Mouse (Mus musculus): ENCODE measurements around the gene Hs6st2.

The Hs6st2 gene

DNA sequence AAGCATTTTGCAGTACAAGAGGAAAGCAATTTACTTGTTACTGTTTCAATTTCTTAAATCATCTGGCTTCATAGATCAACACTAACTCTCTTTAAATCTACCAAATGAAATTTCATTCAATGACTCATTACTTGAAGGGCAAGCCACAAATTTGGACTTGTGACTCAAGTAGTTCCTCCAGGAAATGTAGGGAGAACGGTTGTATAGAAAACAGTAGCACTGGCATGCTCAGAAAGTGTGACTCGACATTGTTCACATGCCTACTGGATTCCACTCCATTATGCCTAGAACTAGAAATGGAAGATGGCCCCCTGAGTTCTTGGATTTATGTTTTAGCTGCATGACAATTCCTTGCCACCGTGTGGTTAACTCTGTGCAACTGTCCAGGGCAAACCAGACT lies 100.0 kb downstream of the Hs6st2 start:
- DNase-seq = no peak

DNA sequence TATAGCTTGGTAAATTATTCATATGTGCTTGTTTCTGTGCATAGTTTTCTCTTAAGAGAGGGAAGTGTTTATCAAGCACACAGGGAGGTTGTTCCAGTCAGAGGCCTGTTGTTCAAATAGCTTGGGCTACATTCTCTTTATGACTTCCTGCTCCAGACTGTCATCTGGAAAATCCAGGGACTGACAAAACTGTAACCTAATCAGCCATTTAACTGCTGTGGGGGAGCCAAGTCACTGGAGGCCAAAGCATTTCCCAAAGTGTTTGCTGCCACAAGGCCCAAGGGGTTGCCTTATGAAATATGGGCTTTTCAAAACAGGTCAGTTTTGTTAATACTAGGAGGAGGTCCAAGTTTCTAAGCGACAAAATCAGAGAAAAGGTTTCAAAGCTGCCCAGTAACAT lies 119.8 kb downstream of the Hs6st2 start:
- DNase-seq = peak; percentile 23

DNA sequence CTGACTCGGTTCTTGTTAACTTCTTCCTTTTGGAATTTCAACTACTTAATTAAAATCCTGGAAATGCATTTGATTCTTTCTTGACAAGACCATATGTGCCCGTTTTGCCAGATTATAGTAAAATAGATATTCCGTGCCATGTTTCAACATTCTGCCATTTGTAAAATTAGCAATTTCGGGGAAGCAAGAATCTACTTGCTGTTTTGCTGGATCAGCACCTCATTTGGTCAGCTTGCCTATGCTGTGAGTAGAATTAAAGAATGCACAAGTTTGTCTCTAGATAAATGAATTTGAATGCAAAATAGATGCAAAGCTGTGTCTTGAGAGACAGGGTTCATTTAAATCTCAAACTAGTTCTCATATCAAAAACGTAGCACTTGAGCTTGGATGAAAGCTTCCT lies 142.0 kb downstream of the Hs6st2 start:
- no peak for DNase-seq

DNA sequence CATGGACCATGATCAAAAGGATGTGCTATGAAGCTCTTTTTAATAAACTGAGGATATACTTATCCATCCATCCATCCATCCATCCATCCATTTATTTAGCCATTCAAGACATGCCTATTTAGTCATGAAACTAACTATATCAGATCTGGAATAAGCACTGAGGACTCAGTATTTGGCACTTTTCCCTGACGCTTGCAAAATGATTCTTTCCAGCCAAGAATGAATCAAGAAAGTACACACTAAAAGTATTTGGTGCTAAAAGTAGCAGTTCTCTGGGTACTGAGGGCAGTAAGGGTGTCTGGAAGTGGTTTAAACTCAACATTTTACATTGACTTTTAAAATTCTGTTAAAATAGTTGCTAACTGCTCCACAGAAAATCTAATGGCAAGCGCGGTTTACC lies 144.6 kb downstream of the Hs6st2 start:
- peak; percentile 3 for DNase-seq

DNA sequence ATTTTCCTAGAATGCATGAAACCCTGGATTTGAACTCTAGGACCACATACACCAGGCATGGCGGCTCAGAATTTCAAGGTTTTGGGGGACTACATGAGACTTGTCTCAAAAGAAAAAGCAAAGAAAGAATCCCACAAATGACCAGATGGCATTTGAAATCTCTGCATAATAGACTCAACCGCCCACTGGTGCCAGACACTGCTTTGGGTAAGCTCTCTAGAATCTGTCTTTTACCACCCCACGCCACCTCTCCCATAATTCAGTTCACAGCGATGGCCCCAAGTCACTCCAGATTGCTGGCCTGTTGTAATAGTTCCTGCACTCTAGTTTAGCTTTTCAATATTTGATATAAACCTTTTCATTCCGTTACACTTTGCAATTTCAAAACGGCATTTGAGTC lies 146.4 kb downstream of the Hs6st2 start:
- no peak for DNase-seq

DNA sequence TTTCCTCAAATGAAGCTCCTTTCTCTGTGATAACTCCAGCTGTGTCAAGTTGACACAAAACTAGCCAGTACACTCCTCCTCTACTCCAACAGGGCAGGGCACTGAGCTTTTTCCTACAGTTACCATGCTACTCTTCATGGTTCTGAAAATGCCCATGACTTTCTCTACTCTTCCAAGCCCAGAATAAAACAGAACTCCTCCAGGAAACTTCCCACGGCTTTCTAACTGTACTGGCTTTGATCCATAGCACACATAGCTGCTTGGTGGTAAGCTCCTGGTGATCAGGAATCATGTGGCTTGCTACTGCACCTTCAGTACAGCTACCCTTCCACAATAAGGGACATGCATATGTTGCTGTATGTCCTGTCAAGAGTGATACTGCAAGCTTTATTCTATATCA lies 150.5 kb downstream of the Hs6st2 start:
- no peak for DNase-seq

DNA sequence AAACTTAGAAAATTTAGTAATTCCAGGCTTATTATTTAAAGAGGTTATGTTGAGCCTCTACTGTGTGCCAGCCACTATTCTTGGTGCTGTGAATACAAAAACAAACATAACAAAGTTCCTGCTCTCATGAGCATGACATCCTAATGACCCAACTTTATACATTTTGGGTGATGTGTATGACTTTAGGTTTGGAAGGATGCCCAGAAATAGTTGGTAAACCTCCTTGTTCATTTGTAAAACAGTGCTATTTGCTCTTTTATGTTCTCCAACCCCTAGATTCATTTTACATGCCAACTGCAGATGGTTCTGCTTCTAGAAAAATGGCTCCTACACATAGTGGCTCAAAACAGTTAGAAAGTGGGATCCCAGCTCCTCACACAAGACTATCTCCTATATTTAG lies 153.1 kb downstream of the Hs6st2 start:
- no peak for DNase-seq

DNA sequence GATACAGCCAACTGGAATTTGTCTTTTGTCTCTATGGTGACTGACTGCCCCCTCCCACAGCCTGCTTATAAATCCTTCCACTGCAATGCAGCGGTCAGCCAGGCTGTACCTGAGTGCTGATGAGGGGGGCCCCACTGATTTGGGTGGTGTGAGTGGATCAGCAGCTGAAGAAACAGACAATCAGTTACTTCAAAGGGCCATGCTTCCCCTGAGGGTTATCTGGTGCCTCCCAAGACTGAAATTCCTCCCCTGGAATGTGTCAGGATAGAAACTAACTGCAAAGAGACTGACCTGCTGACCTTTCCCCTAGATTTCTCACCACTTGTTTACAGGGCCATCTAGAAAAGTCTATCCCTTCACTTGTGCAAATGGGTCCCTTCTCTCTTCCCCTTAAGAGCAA lies 166.8 kb downstream of the Hs6st2 start:
- DNase-seq = no peak

DNA sequence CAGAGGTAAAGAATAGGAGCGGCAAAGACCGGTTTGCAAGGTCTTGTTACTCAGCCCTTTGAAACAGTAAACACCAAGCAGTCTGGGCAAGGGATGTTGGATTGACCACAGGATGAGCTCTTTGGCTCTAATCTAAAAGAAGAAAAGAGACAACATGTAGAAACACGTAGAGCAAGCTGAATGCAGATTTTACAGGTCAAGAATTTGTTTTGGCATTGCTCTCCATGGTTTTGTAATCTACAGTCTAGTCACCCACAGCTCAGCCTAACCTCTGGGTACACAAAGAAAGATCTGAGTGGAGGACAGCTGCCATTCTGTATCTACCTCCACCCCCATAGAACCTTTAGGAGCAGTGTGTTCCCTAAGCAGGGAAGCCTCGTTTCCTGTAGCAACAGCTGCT lies 175.1 kb downstream of the Hs6st2 start:
- no peak for DNase-seq

DNA sequence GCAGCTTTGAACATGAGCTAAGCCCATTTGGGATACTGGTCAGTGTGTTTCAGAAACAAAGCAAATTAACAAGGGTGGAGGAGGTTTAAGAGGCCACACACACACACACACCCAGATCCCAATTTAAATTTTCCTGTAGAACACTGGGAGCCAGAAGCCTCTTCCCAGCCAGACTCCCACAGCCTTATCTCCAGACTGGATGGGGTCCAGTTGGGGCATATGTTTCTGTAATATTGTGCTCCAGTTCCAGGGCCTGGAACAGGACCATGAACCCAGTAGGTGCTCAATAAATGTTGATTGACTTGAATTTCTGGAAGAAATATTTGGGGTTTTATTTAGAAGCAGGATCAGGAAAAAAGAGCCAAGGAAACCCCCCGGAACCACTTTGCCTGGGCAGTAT lies 176.0 kb downstream of the Hs6st2 start:
- DNase-seq = no peak

DNA sequence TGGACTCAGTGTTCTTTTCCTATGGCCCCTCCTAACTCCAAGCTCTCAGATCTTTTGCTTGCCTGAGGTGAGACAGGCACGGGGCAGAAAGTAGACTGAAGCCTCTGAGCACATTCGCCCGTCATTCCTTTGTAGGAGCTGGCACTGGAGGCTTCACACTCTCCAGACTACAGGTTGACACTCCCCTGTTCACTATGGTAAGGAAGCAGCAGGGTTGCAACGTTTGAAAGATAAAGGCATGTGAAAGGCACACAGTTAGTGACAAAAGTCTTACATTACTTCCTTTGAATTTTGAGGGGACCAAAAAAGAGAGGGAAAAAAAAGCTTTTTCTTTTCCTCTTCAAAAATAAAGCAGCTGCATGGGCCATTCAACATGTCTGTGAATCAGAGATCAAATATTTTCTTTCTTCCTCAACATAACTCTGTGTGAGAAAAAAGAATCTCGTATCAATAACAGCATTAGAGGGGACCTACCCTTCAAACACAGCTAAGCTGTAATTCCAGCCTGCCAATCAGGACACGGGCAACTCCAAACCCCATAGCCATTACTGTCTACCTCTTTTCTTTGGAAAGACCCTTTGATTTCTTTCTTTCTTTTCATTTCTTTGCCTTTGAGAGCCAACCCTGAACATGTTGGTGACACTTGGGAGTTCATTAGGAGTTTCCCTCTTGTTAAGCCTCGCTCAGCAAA lies 177.7 kb downstream of the Hs6st2 start:
- DNase-seq = no peak

DNA sequence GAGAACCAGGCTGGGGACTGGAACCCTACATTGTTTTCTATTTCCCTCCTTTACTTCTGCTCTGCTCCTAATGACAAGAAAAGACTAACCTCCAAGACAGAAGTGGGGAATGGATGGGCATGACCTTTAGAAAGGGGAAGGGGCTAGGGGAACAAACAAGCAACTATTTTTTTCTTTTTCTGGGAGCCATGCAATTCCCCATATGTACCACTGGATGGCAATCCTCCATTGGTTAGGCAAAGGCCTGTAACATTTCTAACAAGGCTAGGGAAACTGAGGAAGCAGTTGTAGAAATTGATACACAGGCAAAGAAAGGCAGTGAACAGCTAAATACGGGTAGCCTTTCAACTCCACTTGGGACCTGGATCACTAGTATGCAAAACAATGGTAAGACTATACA lies 183.8 kb downstream of the Hs6st2 start:
- DNase-seq = no peak

DNA sequence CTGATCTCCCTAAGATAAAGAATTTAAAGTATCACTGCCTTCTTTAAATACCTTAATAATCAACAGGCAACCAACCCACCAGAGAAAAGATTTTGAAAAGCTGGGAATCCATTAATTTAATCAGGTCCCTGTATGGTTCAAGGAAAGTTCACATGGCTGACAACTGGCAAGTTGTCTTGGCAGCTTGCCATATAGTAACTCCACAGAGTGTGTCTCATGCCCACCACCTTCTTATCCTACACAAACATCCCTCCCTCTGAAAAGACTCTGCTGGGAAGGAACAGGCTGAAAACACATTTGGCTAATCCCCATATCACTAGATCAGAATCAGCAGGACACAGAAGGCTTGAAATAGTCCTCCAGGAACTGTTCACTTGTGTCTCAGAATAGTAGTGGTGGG lies 193.3 kb downstream of the Hs6st2 start:
- no peak for DNase-seq

DNA sequence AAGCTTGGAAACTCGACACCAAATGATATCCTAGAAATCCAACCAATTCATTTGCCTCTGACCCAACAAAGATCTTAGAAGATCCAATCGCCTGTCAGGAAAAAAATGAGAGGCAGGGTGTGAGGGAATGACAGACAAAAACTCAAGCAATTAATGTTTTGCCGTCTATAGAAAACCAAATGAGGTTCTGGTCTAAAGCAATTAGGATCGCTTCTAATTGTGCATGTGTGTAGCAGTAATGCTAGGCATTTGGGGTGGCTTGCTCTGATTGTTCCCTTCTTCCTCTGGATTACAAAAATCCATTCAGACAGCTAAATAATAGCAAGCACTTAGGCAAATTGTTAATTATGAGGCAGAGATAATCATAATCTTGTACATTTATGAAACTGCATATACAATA lies 212.2 kb downstream of the Hs6st2 start:
- no peak for DNase-seq

DNA sequence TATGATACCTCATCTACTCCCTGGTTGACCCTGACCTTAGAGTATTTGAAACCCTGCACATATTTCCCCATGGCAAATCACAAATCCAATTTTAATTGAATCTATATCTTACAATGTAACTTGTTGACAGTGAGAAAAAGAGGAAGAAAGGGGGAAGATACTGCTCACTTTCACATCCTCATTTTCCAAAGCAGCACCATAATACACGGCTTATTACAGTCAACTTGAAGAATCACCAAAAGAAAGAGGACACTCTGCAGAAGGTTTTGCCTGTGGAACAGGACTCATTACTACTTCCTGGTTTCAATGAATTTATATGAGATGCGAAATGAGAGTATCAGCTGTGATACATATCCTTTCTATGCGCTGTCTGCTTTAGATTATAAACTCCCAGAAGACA lies 220.2 kb downstream of the Hs6st2 start:
- no peak for DNase-seq

DNA sequence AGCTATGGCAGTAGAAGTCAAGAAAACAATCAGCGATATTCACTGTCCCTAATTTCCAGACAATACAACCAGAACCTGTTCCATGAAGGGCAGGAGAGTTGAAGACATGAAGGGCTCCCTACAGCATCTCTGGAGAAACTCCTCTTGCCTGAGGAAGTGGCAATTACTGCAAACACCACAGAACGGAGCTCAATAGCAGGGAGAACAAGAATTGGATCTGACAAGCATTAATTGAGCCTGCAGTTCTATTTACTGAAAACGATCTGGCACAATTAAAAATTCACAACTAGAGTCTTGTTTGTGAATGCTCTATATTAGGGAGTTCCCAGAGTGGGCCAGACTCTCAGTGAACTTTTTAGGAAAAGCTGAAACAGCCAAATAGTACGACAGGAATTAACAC lies 238.3 kb downstream of the Hs6st2 start:
- DNase-seq = no peak

DNA sequence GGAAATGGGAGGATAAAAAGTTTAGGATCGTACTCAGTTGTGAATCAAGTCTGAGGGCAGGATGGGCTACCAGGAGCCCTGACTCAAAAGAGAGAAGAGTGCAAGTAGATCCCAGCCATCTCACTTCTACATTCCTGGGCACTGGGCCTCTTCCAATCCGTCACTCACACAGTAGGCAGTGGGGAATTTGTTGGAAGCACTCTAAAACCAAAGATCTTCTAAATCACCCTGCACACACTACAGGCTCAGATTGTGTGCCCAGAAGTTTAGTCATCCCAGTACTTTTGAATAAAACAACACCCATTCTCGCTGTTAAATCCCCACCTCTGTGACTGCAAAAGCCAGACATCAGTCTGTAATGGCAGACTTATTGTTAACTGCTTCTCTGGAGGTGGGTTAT lies 249.9 kb downstream of the Hs6st2 start:
- DNase-seq = no peak

DNA sequence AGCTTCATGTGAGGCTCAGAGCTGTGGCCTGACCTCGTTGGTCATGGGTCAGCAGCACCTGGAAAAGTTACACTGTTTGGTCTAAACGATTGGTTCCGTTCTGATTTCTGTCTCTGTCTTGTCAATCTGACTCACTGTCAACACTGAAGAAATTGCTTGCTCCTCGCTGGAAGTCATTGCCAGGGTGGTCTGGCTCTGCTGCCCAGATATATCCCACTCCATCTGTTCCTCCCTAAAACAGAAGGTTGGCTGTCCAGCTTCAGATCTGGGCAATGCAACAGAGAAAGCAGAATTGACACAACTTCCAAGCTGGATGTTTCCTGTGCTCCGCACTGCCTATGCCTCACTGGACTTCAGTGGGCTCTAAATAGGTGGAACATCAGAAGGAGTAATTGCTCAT lies 256.6 kb downstream of the Hs6st2 start:
- no peak for DNase-seq

DNA sequence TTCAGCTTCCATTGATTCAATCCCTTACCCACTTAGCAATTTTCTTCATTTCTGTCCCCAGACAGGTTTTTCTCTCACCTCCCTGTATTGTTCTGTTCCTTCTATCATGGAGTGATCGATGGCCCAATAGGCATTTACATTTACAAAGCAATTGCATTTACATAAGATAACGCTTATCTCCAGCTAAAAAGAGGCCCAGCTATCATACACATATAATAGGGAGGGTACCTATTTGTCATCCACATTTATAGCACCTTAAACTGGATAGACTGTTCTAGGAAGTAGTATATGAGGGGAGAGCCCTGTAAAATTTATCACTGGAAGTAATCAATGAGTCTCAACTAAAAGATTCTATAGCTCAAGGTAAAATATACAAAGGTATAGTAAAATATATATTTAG lies 271.4 kb downstream of the Hs6st2 start:
- no peak for DNase-seq

DNA sequence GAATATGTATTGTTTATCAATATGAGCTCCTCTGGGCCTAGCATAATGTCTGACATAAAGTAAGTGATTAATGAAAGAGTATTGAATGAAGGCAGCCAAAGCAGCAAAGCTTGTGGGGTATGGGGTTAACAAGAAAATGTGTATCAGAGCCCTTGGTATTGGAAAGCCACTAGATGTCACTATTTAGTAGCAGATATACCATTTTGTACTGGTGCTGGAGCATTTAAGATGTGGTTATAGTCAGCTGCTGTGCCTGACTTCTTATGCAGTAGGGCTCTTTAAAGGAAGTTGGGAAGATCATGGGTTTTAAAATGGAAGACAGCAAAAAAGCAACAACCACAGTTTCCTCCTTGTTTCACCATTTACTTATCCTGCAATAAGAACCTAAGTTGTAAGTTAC lies 284.2 kb downstream of the Hs6st2 start:
- peak; percentile 2 for DNase-seq

DNA sequence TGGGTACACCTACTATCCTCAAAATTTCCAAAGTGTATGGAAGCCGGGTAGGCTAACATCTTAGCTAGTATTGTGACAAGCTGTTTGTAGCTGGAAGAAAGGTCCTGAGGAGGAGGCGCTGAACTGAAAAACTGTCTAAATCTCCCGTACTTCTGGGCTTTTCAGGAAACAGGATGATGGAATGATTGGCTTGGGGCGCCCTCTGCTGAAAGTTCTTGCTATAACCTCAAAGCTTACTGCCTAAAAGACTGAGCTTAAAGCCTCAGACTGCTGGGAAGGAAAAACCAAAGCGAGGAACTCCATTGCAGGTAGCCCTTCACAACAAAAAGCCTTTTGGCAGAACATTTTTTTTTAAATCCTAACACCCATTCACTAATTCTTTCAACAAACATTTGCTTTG lies 307.0 kb downstream of the Hs6st2 start:
- DNase-seq = peak; percentile 68

DNA sequence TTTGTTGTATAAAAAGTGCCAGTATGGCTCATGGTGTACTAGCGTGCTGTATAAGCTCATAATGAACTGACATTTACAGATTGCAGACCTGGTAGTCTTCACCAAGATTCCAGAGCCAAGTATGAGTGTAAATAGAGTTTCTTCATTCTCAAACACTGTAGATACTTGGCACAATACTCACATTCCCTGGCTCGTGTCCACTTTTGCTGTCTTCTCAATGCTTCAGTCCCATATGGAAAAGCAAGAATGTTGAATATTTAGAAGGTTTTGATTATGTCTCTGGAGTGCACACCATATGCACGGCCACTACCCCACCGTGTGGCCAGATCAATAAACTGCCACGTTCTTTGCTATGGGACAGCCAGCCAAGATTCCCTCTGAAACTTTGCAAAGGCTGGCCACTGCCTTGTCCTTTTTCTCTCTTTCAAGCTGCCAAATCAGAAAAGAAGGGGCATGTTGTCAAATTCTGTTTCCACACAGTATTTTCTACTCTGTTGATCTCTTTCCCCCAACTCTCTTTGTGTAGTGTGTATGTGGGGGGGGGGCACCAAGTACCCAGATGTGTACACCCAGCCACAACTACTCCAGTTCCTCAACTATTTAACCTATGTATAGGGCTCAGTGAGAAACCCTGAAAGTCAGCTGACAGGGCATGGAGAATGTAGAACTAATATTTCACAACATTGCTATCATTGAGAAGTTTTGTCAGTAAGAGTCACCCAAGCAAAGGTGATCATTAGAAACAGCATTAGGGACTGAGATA lies 309.0 kb downstream of the Hs6st2 start:
- peak; percentile 8 for DNase-seq

DNA sequence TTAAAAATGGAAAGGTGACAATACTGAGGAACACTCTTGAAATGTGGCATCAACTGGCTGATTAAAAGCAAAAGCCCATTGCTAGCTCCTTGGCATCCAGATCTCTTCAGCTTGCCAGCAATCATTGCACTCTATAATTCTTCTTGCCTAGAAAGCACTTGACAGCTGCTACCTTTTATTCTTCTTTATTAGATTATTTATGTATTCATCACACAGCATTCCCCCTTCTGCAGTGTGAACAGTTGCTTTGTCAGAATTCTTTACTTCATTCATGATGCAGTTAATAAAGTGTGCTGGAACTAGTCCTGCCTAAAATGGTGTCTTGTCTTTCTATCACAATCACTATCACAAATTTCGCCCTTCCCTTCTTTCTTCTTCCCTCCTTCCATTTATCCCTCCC lies 332.0 kb downstream of the Hs6st2 start:
- DNase-seq = no peak

DNA sequence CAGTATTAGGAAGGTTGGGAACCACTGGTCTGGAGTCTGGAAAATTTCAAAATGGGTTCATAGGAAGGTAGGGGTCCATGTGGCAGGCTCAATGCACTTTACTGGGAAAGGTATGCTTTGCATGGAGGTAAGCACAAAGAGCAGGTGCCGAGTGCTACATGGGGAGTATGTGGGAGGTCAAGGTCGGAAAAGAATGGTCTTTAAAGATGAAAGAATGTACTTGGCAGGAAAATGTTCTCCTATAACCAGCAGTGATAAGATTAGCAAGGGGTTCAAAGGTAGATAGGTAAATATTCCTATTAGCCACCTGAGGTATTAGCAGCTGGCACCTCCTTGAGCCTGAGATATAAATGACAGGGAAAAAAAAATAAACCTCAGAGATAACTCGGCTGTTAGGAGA lies 338.1 kb downstream of the Hs6st2 start:
- DNase-seq = no peak

Data from kidney, postnatal 14 days (tissue).